Mouse (Mus musculus) lung, postnatal 36 days (tissue): Measurements from ENCODE around the gene Ap4b1.

Experiments used
- DNase-seq: peaks from one replicate; pipeline ENCODE4 v3.0.0; 2022; ENCODE audit warnings: mixed read lengths

Ap4b1 gene

DNA sequence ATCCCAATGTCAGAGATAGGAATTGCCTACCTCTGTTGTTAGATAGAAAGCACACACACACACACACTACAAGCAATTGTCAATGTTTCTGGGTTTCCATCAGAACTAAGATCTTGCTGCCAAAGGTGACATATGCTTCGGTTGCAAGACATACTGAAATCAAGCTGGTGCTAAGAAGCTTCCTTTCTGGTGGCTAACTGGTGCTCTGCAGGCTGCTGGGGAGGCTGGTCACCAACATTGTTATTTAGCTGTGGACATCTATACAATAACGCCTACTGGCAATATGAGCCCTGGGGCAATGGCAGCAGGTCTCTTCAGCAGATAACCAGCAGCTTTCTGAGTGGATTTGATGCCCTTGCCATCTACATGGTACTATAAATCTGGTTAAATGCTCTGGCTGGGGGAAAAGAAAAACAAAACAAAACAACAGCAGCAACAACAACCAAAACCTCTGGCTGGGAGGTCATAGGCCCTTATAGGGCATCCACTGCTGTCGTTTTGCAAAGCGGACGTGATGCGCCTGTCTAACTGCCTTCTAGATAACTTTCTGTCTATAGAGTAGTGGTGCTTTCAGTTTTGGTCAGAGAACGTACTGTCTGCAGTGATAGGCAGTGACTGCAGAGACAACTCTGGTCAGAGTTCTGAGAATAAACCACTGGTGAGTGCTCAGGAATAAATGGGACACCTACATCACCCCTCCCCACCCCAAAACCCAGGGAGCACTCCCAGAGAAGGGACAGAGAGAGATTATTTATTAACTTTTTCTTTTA, 47.9 kb downstream of the Ap4b1 start:
- no peak for DNase-seq

DNA sequence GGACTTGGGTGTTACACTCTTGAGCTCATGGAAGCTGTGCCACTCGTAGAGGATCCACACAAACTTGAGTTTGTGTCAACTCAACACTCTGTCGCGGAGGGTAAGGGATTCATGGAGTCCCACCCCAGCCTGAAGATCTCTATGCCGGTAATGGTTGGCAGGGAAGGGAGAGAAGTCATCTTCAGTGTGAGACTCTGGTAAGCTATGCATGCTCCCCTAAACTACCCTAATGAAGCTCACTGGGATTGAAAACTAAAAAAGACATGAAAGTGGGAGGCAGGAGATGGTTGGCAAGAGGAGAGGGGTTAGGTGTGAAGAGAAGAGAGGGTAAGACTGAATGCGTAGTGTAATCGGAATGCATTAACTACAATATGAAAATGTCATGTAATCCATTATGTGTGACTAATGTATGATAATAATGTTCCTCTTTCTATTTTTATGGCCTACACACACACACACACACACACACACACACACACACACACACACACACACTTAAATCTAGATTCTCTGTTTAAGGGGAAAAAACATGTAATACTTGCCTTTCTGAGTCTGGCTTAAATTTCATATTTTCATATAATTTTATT, 48.8 kb downstream of the Ap4b1 start:
- DNase-seq = no peak

DNA sequence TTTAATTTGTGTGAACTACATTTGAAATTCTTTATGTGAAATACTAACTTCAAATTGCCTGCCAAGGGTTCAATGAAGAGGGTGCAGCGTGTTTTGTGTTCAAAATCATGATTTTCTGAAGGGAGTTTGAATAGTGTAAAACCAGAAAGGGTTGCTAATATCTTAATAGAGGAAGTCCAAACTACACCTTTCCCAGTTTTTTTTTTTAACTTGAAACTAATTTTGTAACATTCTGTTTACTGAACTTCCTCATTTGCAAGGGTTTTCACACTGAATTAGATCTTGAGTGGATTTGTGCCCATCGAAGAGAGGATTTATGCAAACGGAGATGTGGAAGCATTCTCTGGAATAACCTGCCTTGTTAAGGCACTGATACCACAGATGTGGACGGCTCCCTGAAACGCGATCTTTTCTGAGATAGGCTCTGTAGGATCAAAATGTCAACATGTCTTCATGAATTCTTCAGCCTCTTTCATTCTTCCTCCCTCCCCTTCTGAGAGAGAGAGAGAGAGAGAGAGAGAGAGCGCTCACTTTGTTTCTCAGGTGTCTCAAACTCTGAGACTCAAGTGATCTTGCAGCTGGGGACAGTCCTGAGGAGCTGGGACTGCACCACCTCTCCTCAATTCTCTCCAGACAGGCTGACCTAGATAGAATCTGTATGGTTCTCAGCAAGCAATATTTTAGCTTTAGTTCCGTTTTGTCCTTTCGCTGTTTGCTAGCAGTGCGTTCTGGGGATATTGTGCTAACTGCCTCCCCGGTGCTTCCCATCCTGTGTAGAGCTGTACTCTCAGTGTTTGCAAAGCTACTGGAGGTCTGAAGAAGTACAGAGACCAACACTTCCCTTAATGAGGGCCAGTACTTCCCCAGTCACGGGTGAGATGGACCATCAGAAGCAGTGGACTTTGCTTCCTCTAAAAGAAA, 49.8 kb downstream of the Ap4b1 start, which contains the start of gene Ptpn22:
Gene Ptpn22, plus strand, starts transcription at position 915 of the 921 bp plus-strand sequence.
- DNase-seq = peak; percentile 65

DNA sequence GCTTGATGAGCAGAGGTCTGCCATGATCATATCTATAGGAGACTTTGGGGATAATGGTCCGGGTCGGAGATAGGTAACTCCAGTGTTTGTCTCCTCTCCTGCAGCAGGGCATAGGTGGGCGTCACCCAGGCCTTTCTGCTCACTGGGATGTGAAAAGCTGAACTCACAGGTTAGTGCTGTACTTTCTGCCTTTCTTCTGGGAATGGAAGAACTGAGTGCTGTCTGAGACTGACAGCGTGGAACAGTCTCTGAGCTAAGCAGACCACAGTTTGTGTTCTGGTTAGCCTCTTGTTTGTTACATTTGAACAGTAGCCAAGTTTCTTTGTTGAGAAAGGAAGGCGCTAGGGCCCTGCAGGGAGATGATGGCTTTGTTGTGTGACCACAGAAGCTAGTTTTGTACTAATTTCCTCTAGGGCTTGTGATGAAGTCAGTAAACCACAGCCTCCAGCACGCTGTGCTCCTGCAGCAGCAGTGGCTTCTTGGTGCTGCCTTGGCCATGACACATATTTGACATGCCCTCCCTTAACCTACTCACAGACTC, 50.6 kb downstream of the Ap4b1 start:
- peak; percentile 80 for DNase-seq

DNA sequence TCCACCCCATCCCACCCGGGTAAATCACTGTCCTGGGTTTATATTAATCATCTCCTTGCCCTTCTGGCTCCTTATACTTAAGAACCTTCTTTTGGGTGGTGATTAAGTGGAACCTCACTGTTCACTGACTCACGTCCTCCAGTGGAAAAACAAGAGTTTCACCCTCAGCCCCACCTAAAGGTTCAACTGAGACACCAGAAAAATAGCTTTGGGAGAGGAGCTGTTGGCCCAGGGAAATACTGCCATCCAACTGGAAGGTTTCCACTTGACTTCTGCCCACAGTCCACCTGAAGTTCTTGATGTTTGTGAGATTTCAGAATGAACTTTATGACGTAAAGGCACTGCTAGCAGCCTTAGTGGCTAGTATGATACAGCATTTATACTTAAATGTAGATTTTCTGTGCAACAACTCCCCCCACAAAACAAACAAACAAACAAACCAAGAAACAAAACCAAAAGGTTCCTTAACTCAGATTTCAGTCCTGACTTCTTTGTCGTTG, 53.5 kb downstream of the Ap4b1 start:
- DNase-seq = no peak

DNA sequence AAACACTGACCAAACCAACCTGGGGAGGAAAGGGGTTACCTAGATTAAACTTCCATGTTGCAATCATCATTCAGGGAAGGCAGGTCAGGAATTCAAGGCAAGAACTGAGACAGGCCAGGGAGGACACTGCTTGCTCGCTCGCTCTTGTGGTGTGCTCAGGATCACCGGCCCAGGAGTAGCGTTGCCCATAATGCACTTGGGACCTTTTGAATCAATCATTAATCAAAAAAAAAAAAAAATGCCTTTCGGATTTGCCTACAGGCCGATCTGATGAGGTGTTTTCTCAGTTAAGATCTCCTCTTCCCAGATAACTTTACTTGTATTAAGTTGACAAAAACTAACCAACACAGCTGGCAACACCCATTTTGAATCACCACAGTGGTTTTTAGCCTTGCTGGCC, 54.9 kb downstream of the Ap4b1 start:
- no peak for DNase-seq

DNA sequence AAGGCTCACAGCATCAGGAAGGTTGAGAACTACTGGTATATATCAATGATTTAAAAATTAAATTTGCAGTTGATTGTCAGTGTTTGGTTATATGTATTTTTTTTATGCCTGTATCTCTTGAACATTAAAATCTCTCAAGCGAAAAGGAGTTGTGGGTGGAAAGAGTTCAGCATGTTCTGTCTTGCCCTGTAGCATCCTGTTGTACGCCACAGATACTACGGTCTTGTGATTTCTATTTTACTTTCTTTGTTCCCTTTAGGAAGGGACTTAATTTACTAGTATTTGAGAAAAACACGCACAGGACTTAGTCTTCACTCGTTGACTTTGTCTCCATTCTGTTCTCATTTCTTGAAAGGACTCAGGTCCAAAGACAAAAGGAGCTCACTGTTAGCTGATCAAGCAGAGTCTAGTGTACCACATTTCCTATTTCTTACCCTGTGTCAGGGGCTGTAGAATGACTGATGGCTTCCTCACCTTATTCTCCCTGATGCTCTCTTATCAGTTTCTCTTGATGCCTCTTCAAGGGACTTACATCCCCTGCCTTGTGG, 58.2 kb downstream of the Ap4b1 start:
- no peak for DNase-seq

DNA sequence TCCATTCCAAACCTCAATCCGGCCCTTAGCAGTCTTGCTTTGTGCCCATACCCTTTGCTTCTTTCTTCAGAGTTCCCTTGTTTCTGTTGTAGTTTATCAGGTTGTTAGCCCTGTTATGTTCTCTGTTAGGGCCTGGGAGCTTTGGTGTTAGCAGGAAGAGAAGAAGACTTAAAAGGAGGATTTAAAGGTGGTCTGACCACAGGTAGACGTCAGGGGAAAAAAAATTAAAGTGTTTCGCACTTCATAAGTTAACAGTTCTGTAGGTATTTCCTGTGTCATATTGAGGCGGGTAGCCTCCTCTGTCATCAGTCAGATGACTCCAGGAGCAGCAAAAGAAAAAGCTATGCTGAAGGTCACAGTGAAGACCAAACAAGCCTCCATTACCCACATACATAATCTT, 58.7 kb downstream of the Ap4b1 start:
- no peak for DNase-seq
